Mouse (Mus musculus) stomach, embryonic 14.5 days (tissue): ENCODE measurements around the gene Sost. TPM values are rescaled to one million over a fixed set of nuclear protein-coding genes. Genes with fewer than 3 reads are reported as not detected.

Source experiments
- ATAC-seq: fragments of 200-750 bp; cut with Nextera tagmentation; 2 replicates; pipeline ENCODE4 v1.8.0; 2017; ENCODE audit warnings: low read depth, moderate TSS enrichment; ENCODE audit not compliant: insufficient number of reproducible peaks, insufficient read depth, low FRiP score
- H3K27ac ChIP-seq: fragments of 300-500 bp; sonication (generic); 2 replicates; pipeline ENCODE4 v1.5.1; 2014; ENCODE audit warnings: mild to moderate bottlenecking, low read length, moderate library complexity, mixed read lengths
- H3K27me3 ChIP-seq: fragments of 300-500 bp; sonication (generic); 2 replicates; pipeline ENCODE4 v1.6.1; 2014; ENCODE audit warnings: low read length, control low read depth, mixed read lengths; ENCODE audit not compliant: control insufficient read depth, insufficient read depth
- H3K36me3 ChIP-seq: fragments of 300-500 bp; sonication (generic); 2 replicates; pipeline ENCODE4 v1.6.1; 2014; ENCODE audit warnings: mild to moderate bottlenecking, control low read depth, low read length, moderate library complexity, mixed read lengths; ENCODE audit not compliant: control insufficient read depth, insufficient read depth
- H3K4me1 ChIP-seq: fragments of 300-500 bp; sonication (generic); 2 replicates; pipeline ENCODE4 v1.6.1; 2014; ENCODE audit warnings: low read length, control low read depth, mixed read lengths; ENCODE audit not compliant: control insufficient read depth, insufficient read depth
- H3K4me2 ChIP-seq: fragments of 300-500 bp; sonication (generic); replicated peaks from 2 replicates; pipeline ENCODE4 v1.6.1; 2014; ENCODE audit warnings: low read depth, low read length, control low read depth
- H3K4me3 ChIP-seq: fragments of 300-500 bp; sonication (generic); 2 replicates; pipeline ENCODE4 v1.5.1; 2014; ENCODE audit warnings: low read depth, low read length, control low read depth
- H3K9ac ChIP-seq: fragments of 300-500 bp; sonication (generic); replicated peaks from 2 replicates; pipeline ENCODE4 v1.6.1; 2014; ENCODE audit warnings: low read depth, mild to moderate bottlenecking, control low read depth, low read length, moderate library complexity, mixed read lengths
- H3K9me3 ChIP-seq: fragments of 300-500 bp; sonication (generic); 2 replicates; pipeline ENCODE4 v1.6.1; 2016; ENCODE audit warnings: low read depth, low read length, control low read depth; ENCODE audit not compliant: control insufficient read depth
- WGBS: fragments of 180-500 bp; shearing (Covaris S2); extraction: QIAGEN DNeasy Blood & Tissue Kit; methylation state at CpG from one replicate; pipeline ENCODE4 v1.1.7; 2014; 5-methylcytosine and 5-hydroxymethylcytosine counted together
- polyA plus RNA-seq: library from polyadenylated mRNA; unstranded; fragments of >200 nt; fragmentation: Nextera tagmentation; extraction: Ambion mirVana; gene quantifications from 2 replicates; pipeline ENCODE4 v1.2.1, GENCODE M21; 2014

Gene Sost
- polyA plus RNA-seq, 1 experiment from 2014 or later = not detected

- H3K4me2 ChIP-seq = no peak overlapping the region
- no peak for ATAC-seq
- WGBS = 73% methylated on average over 3 of the region's 3 CpGs
These were observed 48.2 kb downstream of the Sost start for GRCm38 (mm10) chr11:101918609-101919008.

GRCm38 (mm10) chr11:101916772-101917171, 50.0 kb downstream of the Sost start:
- H3K36me3 ChIP-seq = no peaks in the 10 kb centered on the region
- no peaks in the 10 kb centered on the region for H3K4me1 ChIP-seq
- H3K4me3 ChIP-seq = no peak overlapping the region
- H3K9ac ChIP-seq = no peak overlapping the region
- ATAC-seq = no peak
- 67% methylated on average over 3 of the region's 3 CpGs for whole genome bisulfite sequencing
- no peak overlapping the region for H3K4me2 ChIP-seq
- no peaks in the 10 kb centered on the region for H3K27me3 ChIP-seq
- no peak overlapping the region for H3K27ac ChIP-seq
- no peaks in the 10 kb centered on the region for H3K9me3 ChIP-seq

More at GRCm38 (mm10) chr11:101918609-101919008, 48.2 kb downstream of the Sost start:
- H3K27me3 ChIP-seq = no peaks in the 10 kb centered on the region
- H3K4me1 ChIP-seq = no peaks in the 10 kb centered on the region
- no peaks in the 10 kb centered on the region for H3K36me3 ChIP-seq
- H3K4me3 ChIP-seq = no peak overlapping the region
- no peak overlapping the region for H3K27ac ChIP-seq
- H3K9ac ChIP-seq = no peak overlapping the region
- no peaks in the 10 kb centered on the region for H3K9me3 ChIP-seq

DNA sequence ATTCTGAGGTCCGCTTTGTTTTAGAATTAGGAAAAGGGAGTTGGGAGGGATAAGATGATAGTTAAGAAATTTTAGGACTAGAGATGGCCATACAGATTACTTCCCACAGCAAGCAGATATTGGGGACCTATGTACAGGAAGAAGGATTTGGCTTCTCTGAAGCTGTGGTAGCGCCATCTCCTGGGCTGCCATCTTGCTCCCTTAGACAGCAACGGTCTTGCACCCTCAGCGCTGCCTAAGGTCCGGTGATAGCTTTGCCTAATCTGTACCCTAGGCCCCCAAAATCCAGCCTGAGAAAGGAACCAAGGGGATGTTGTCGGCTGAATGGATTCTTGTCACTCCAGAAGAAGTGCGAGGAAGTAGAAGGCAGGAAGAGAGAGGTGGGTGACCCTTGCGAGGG, 53.2 kb downstream of the Sost start:
- H3K27me3 ChIP-seq = no peaks in the 10 kb centered on the region
- H3K9me3 ChIP-seq = no peaks in the 10 kb centered on the region
- ATAC-seq = no peak
- H3K4me1 ChIP-seq = no peaks in the 10 kb centered on the region
- no peak overlapping the region for H3K4me3 ChIP-seq
- WGBS = 62% methylated on average over 8 of the region's 8 CpGs
- no peak overlapping the region for H3K27ac ChIP-seq
- no peak overlapping the region for H3K4me2 ChIP-seq
- no peaks in the 10 kb centered on the region for H3K36me3 ChIP-seq
- no peak overlapping the region for H3K9ac ChIP-seq

Other genes with a start within 250 kb of the Sost start
- 32.5 and 35.3 TPM in 2 replicates for gene Dhx8, start 234.1 kb downstream of the Sost start, polyA plus RNA-seq
- 8.7 and 9.1 TPM in 2 replicates for gene Etv4, start 181.6 kb downstream of the Sost start, polyA plus RNA-seq
- 5.2 and 5.6 TPM in 2 replicates for gene Meox1, start 72.6 kb downstream of the Sost start, polyA plus RNA-seq
- gene Cfap97d1, start 17.3 kb upstream of the Sost start, polyA plus RNA-seq = not detected in 2 replicates
- gene Dusp3, start 20.0 kb upstream of the Sost start, polyA plus RNA-seq = 25.3 and 27.3 TPM in 2 replicates
- gene Mpp3, start 61.4 kb upstream of the Sost start, polyA plus RNA-seq = 7.1 and 9.4 TPM in 2 replicates
- 1.1 and 1.2 TPM in 2 replicates for gene Cd300lg, start 74.5 kb upstream of the Sost start, polyA plus RNA-seq
- 8.4 and 8.5 TPM in 2 replicates for gene Mpp2, start 121.5 kb upstream of the Sost start, polyA plus RNA-seq
- not detected in 2 replicates for gene Ppy, start 134.3 kb upstream of the Sost start, polyA plus RNA-seq
- 5.2 and 11.2 TPM in 2 replicates for gene Pyy, start 140.8 kb upstream of the Sost start, polyA plus RNA-seq
- gene Nags, start 178.5 kb upstream of the Sost start, polyA plus RNA-seq = not detected in 2 replicates
- gene Tmem101, start 189.4 kb upstream of the Sost start, polyA plus RNA-seq = 23.0 and 24.8 TPM in 2 replicates
- 88.2 and 88.5 TPM in 2 replicates for gene Lsm12, start 218.3 kb upstream of the Sost start, polyA plus RNA-seq
- gene G6pc3, start 222.6 kb upstream of the Sost start, polyA plus RNA-seq = 34.4 and 36.6 TPM in 2 replicates